Mouse (Mus musculus): ENCODE data around the gene Sec61a2.

Sec61a2 gene

GRCm38 (mm10) chr2:5888865-5889264 lies 6.4 kb downstream of the Sec61a2 start:
- no peak for DNase-seq (ENCODE audit: low spot score in 2 of 2)

- DNase-seq (ENCODE audit: low spot score in 2 of 2), result no peak
Observed at GRCm38 (mm10) chr2:5877446-5877845, 17.8 kb downstream of the Sec61a2 start.

- DNase-seq (ENCODE audit: low spot score in 2 of 2), result no peak
Observed at GRCm38 (mm10) chr2:5869746-5870145, 25.5 kb downstream of the Sec61a2 start.

- DNase-seq (ENCODE audit: low spot score in 2 of 2), result no peak
Observed at GRCm38 (mm10) chr2:5867681-5868080, 27.6 kb downstream of the Sec61a2 start.

- no peak for DNase-seq (ENCODE audit: low spot score in 2 of 2)
Observed at GRCm38 (mm10) chr2:5862834-5863233, 32.4 kb downstream of the Sec61a2 start, which contains the start of gene Gm13199. Gene Gm13199, minus strand, starts transcription at chr2:5862934.

GRCm38 (mm10) chr2:5851866-5852265 lies 43.4 kb downstream of the Sec61a2 start:
- no peak for DNase-seq (ENCODE audit: low spot score in 2 of 2)

GRCm38 (mm10) chr2:5851116-5851515 lies 44.1 kb downstream of the Sec61a2 start:
- DNase-seq (ENCODE audit: low spot score in 2 of 2), result no peak

- DNase-seq (ENCODE audit: low spot score in 2 of 2), result no peak
Observed at GRCm38 (mm10) chr2:5845826-5846225, 49.4 kb downstream of the Sec61a2 start.

GRCm38 (mm10) chr2:5844873-5845631 lies 50.2 kb downstream of the Sec61a2 start, which contains the start of the genes Nudt5 and Cdc123:
Gene Nudt5, plus strand, starts transcription at chr2:5845019.
Gene Cdc123, minus strand, starts transcription at chr2:5845164.
- peak; percentile 90 to 91 for DNase-seq (ENCODE audit: low spot score in 2 of 2)

GRCm38 (mm10) chr2:5844181-5844872 lies 50.9 kb downstream of the Sec61a2 start:
- no peak for DNase-seq (ENCODE audit: low spot score in 2 of 2)

- no peak for DNase-seq (ENCODE audit: low spot score in 2 of 2)
Observed at GRCm38 (mm10) chr2:5840815-5841214, 54.4 kb downstream of the Sec61a2 start.

- no peak for DNase-seq (ENCODE audit: low spot score in 2 of 2)
Observed at GRCm38 (mm10) chr2:5825265-5825913, 69.8 kb downstream of the Sec61a2 start.

- DNase-seq (ENCODE audit: low spot score in 2 of 2), result no peak
Observed at GRCm38 (mm10) chr2:5824685-5825084, 70.5 kb downstream of the Sec61a2 start.

GRCm38 (mm10) chr2:5824213-5824612 lies 71.0 kb downstream of the Sec61a2 start:
- DNase-seq (ENCODE audit: low spot score in 2 of 2), result no peak

GRCm38 (mm10) chr2:5822449-5822848 lies 72.8 kb downstream of the Sec61a2 start:
- no peak for DNase-seq (ENCODE audit: low spot score in 2 of 2)

- DNase-seq (ENCODE audit: low spot score in 2 of 2), result no peak
Observed at GRCm38 (mm10) chr2:5821264-5821663, 74.0 kb downstream of the Sec61a2 start.
